In genomic region chr3:89411490-89412393, GRCm38 (mm10) we compare ENCODE assay signal across 8 mouse cellular contexts. TPM values are rescaled to one million over a fixed set of nuclear protein-coding genes. Genes with fewer than 3 reads are reported as not detected.
DNase-seq lines count a peak whose midpoint lies in the region; ATAC-seq and TF ChIP-seq lines count a peak whose summit lies in the region.

Gene Flad1, minus strand, starts transcription at chr3:89411870.

- intact Hi-C loops in gastrocnemius, adult 2 months (cut with DNase I) = loop anchor here (2.0 kb wide), 1 partner anchor 15 kb away; no protein-coding TSS in a partner anchor
- intact Hi-C loops in left cerebral cortex, adult 2 months (cut with DNase I) = loop anchor here (2.0 to 5.0 kb wide), 2 partner anchors 17 to 69 kb away; partner anchors contain the start of gene Zbtb7b

- 6% methylated on average over 28 of the region's 28 CpGs for WGBS in hindbrain, postnatal 0 days

- H3K36me3 ChIP-seq in hindbrain, postnatal 0 days (ENCODE audit: insufficient read depth, low read length) = peaks cover 15% of the 10 kb centered on the region

- H3K9ac ChIP-seq in hindbrain, postnatal 0 days (replicated peaks; ENCODE audit: low read length) = peak within 1 kb of the TSS; percentile 49

- DNase-seq in ZHBTc4 (ENCODE audit: low read depth, low spot score) = peak; percentile 100
- peak; percentile 95 for DNase-seq in gastrocnemius, adult 2 months
- peak; percentile 99 for DNase-seq in hindbrain, postnatal 0 days (ENCODE audit: low spot score)
- peak; percentile 99 for DNase-seq in left cerebral cortex, adult 2 months (ENCODE audit: extremely low spot score in 1 of 2, low spot score in 2 of 2)
- peak; percentile 100 for DNase-seq in right cerebral cortex, adult 2 months (ENCODE audit: low spot score in 2 of 2)
- peak; percentile 98 for DNase-seq in urinary bladder, postnatal 14 days (ENCODE audit: low spot score)

- no peak for TF ChIP-seq CTCF in gastrocnemius, adult 2 months (IDR thresholded peaks at IDR 0.05)
- TF ChIP-seq CTCF in hindbrain, postnatal 0 days (IDR thresholded peaks at IDR 0.05; ENCODE audit: low read depth) = no peak
- TF ChIP-seq CTCF in left cerebral cortex, adult 2 months (IDR thresholded peaks at IDR 0.05) = no peak

- H3K27me3 ChIP-seq in hindbrain, postnatal 0 days (ENCODE audit: insufficient read depth, low read length) = no peaks in the 10 kb centered on the region

- H3K9me3 ChIP-seq in hindbrain, postnatal 0 days (ENCODE audit: low read length) = no peaks in the 10 kb centered on the region

- H3K4me2 ChIP-seq in hindbrain, postnatal 0 days (ENCODE audit: low read depth, low read length) = peak within 1 kb of the TSS; percentile 80

- peak; percentile 100 for ATAC-seq in common myeloid progenitor, adult 5-6 weeks (replicated peaks; ENCODE audit: low read depth, poor library complexity, severe bottlenecking)
- peak; percentile 99 for ATAC-seq in hindbrain, postnatal 0 days
- ATAC-seq in megakaryocyte, adult 5-6 weeks (ENCODE audit: poor library complexity, severe bottlenecking) = peak; percentile 100

- H3K4me3 ChIP-seq in gastrocnemius, adult 2 months = peak within 1 kb of the TSS; percentile 91
- H3K4me3 ChIP-seq in hindbrain, postnatal 0 days (ENCODE audit: low read length) = peak within 1 kb of the TSS; percentile 49
- H3K4me3 ChIP-seq in left cerebral cortex, adult 2 months = peak within 1 kb of the TSS; percentile 76

- peak within 1 kb of the TSS; percentile 91 for H3K27ac ChIP-seq in gastrocnemius, adult 2 months
- peak within 1 kb of the TSS; percentile 70 for H3K27ac ChIP-seq in hindbrain, postnatal 0 days
- peak within 1 kb of the TSS; percentile 92 for H3K27ac ChIP-seq in left cerebral cortex, adult 2 months

- H3K4me1 ChIP-seq in hindbrain, postnatal 0 days (ENCODE audit: insufficient read depth, low read length) = 0 out of 2 replicates have a peak, but pooled peaks cover 4% of the 10 kb centered on the region

RNA-seq across cellular contexts. Expression of gene Flad1, which starts in this region (rescaled TPM):
- 7.1 and 12.0 TPM in 2 replicates for total RNA-seq in common myeloid progenitor, adult 5-6 weeks (2017)
- total RNA-seq in gastrocnemius, adult 2 months (2021) = 10 to 100 TPM; 40.8 to 56.4 TPM
- 32.1 and 40.7 TPM in 2 replicates for total RNA-seq in hindbrain, postnatal 0 days (2014; rRNA removed)
- 23.8 and 26.8 TPM in 2 replicates for polyA plus RNA-seq in hindbrain, postnatal 0 days (2015; fragmentation: Nextera tagmentation; extraction: Ambion mirVana)
- total RNA-seq in left cerebral cortex, adult 2 months (2021) = 10 to 100 TPM; 34.5 to 37.8 TPM
- total RNA-seq in megakaryocyte, adult 5-6 weeks (2015) = 9.7 and 11.6 TPM in 2 replicates
- 10.8 and 11.8 TPM in 2 replicates for total RNA-seq in megakaryocyte, adult 5-6 weeks (2017)

Comparison
In these comparisons a context has a peak if more than half of its experiments do, and no peak if none do; other contexts are left out.
1. Peak in every context shown above with its lines: DNase-seq, ATAC-seq, H3K4me3 ChIP-seq and H3K27ac ChIP-seq.